Mouse (Mus musculus): ENCODE data around the gene Proser3.

GRCm38 (mm10) chr7:30562526-30563116 is 10.5 kb upstream of the Proser3 start:
- TF ChIP-seq POLR2A (IDR thresholded peaks at IDR 0.05; ENCODE audit: borderline replicate concordance, extremely low read depth, low read depth, low read length) (no peak), CTCF (IDR thresholded peaks at IDR 0.05; ENCODE audit: insufficient read depth, low read length) (no peak)

Data from lung, adult 2 months (tissue).